Mouse (Mus musculus) testis, postnatal 14 days (tissue): Measurements from ENCODE around the gene Gm12355.

Experiments used
- DNase-seq: peaks from one replicate; pipeline ENCODE4 v3.0.0; 2021; ENCODE audit warnings: low spot score

The Gm12355 gene

GRCm38 (mm10) chr11:98581286-98582029, 44.0 kb downstream of the Gm12355 start:
- no peak for DNase-seq

DNA sequence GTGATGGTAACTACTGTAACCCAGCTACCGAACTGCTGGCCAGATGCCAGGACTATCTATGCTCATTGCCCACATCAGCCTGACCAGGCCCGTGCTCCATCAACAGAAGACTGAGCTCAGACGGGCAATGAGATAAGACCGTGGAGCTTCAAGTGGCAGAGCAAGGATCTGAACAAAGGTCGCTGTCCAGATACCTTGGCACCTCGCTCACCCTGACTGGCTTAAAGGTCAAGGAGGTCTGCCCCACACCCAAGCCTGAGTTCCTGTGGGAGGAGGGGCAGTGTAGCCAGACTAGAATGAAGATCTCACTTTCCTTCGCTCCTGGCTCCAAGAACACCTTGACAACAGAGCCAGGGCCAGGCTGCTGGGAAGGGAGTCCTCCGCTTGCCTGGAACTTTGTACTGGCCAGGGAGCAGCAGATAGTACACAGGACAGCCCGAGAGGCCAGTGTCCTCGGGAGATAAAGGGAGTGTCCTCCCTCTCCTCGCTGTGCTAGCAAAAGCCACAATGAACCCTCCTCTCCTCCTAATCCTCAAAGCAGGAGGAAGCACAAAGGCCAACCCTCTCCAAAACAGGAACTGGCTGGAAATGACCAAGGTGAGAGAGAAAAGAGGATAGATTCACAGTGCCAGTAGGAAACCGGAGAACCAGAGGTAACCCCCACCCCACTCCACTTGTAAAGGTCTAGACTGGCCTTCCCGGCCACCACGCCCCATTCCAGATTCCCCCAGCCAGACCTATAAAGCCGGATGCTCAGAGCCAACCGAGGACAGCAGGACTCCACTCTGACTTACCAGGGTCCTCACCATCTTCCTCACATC, 45.0 kb downstream of the Gm12355 start:
- peak; percentile 71 for DNase-seq

DNA sequence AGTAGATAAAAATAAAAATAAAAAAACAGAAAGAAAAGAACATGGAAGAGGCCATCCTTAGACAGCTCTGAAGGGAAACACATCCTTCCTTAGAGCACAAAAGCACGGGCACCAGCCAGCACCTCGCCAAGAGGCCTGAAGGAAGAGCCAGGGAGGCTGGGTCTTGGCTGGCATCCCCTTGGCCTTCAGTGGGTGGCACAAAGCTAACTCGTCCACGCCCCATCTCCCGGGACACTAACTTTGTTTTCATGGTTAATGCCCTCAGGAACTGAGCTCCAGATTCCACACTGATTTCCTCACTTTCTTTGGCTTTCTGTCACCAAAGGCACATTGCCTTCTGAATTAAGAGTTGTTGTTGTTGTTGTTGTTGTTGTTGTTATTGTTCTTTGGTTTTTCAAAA, 47.7 kb downstream of the Gm12355 start:
- DNase-seq, result no peak
